Mouse (Mus musculus) layer of hippocampus, adult 11-12 months (tissue): ENCODE measurements around the gene Gm21188.
"Not testable (repeated sequence)": the region's sequence is repeated elsewhere in the genome, so short reads cannot be mapped to it uniquely, and the experiment has no call there.

Experiments
- DNase-seq: peaks from one replicate; pipeline ENCODE4 v3.0.0; 2022; ENCODE audit warnings: low spot score

Gm21188 gene

DNA sequence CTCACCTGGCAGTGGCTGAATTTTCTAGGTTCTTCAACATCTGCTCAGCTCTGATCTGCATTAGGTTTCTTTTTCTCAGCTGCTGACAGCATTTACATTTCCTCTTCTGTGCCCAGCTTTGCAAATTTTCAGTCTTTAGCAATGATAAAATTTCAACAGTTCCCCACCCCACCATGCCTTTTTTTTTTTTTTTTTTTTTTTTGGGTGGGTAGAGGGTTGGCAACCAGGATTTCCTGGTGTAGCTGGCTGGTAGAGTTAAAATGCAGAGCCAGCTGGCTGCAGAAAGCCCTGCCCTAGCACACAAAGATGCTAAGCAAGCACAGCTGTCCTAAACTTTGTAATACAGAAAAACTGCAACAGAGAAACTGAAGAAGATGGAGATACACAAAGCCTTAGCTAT is at the start of gene Gm21188:
TSS of gene Gm21188 (minus strand) at position 110 of the 400 bp plus-strand sequence.
- DNase-seq = not testable (repeated sequence)

DNA sequence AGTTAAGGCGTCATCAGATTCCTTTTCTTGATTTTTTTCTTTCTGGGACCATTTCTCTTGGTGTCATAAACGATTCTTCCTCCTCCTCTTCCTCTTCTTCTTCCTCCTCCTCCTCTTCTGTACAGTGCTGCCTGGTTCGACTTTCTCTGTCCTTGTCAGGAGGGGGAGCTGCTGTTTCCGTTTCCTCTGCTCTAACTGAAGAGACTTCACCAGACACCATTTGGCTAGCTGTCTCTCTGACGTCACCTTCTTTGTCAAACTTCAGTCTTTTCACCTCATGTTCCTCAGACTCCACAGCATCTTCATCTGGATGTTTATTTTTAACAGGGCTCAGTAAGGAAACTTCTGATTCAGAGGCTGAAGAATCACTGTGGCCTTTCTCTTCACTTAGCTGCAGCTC is 47.3 kb upstream of the Gm21188 start:
- DNase-seq = not testable (repeated sequence)

DNA sequence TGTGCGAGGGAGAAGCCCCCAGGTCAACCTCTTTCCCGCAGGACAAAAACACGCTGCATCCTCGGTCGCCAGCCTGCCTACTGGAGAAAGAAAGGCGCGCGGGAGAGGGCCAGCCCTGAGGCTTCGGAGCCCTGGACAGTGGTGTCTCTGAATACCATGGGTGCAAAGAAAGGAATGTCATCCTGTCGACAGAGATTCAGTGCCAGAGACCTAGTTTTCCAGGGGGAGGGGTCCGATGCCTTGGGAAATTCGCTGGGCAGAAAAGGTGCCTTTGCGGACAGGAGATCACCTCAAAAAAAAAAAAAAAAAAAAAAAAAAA is 44.9 kb upstream of the Gm21188 start:
- DNase-seq = not testable (repeated sequence)

DNA sequence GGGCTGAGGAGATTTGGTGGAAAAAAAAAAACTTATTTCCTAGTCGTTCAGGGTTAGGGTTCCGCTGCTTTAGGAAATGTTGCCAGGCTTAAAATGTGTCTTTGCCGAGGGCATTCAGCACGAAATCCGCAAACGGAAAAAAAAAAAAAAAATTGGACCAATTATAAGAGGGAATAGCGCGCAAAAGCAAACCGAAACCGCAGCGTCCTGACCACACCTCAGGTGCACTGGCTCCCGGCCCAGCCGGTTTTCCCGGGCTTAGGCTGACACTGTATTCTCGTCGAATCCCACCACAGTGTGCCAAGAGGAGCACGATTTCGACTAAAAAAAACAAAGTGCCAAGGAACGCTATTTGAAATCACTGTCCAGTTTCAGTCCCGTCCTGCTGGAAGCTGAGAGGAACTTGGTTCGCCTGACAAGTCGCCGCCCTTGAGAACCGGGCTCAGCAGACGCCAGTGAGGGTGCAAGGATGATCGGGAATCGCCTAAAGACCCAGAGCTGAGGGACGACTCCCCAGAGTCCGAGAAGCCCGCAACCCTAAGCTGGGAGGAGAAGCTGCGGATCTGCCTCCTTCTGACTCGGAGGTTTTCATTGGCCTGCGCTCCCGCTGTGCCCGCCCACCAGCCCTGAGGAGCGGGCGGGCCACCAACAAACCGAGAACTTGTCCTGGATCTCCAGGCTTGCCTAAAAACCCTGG is 44.4 kb upstream of the Gm21188 start:
- DNase-seq = not testable (repeated sequence)

DNA sequence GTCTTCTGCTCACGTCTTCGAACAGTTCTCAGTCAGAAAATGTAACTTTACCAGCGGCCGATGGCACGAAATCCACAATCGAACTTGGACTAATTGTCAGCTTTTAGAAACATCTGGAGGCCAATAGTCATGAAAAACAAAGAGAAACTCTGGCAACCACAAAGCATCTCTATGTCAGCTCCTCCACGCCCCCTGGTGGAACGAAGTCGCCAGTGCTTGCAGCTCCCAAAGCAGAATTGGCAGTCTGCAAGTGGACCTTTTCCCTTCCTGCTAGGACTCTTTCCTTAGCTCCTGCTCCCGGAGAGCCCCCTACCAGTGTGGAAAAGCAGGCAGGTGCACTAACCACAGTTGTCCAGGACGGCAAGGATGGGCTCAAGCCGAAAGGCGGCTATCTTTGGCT is 41.0 kb upstream of the Gm21188 start:
- not testable (repeated sequence) for DNase-seq

DNA sequence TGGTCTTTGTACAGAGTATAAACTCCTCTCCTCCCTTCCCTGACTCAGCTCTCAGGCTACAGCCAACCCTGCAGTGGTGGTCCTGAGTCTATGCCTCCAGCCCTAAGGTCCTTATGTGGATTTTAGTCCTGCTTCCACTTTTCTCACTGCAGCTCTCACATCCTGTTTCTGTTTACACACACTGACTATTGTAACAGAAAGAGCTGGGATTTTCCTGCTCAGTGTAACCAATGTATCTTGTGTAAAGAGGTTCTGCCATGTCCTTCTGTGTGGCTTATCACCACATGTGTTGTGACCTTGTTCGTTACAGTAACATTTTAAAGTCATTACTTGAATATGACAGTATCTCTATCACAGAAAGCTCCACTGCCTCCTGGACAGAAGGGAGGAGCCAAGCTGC is 27.6 kb upstream of the Gm21188 start:
- not testable (repeated sequence) for DNase-seq

DNA sequence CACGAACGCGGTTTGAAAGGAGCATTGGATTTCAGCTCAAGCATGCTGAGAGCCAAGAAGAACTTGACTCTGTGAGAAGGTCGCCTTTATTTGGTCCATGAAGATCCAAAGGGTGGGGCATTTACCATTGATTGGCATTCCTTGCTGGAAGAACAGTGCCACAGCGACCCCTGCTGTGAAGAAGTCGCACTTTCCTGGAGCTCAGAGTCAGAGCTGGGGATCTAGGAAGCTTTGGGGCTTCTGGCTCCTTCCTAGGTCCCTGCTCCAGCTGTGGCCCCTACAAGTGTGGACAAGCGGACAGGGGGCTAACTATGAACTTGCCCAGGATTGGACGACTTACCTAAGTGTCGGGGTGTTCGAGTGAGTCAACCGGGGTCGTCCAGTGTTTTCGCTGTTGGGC is 18.9 kb upstream of the Gm21188 start:
- not testable (repeated sequence) for DNase-seq

DNA sequence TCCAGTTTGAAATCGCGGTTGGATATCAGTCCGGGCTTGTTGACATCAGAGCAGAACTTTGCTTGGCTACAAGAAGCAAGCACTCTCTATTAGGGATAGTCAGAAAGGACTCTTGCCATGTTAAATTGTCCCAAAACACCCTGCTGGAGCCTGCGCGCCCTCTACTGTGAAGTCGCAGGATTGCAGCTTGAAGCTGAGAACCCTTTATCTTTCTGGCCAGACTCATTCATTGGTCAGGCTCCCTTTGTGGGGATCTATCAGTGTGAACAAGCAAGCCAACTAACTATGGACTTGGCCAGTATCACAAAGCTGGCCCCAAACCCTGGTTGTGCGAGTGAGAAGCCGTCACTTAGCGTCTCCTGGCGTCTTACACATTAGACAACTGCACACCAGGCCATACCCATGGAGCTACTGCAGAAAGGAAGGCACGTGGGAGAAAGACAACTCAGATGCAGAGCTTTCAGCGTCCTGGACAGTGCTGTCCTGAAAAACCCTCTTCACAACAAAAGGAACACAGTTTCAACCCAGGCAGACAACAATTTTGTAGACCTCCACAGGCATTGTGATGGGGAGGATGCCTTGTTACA is 18.1 kb upstream of the Gm21188 start:
- not testable (repeated sequence) for DNase-seq

DNA sequence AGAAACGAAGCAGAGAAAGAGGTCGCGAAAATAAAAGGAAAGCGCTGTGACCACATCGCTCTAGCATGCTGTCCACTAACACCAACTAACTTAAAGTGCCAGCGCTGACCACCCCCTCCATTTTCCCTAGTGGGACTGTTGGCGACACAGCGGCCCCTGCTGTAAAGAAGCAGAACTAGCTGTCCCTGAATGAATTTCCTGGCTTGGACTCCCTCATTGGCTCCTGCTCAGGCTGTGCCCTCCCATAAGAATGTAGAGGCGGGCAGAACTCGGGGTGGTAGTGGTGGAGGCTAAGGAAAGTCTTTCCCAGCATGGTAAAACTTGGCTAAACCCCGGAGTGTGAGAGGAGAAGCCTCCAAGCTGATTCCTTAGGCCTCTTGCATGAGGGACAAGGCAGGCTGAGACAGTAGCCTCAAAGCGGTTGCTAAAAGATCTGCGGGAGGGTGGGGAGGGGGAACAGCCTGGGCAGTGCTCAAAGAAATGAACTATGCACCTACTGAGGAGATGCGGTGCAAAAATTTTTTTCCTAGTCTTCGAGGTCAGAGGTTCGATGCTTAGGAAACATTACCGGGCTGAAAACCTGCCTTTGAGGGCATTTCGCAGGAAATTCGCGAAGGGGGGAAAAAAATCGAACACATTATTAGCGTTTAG is 11.6 kb upstream of the Gm21188 start:
- DNase-seq = not testable (repeated sequence)

DNA sequence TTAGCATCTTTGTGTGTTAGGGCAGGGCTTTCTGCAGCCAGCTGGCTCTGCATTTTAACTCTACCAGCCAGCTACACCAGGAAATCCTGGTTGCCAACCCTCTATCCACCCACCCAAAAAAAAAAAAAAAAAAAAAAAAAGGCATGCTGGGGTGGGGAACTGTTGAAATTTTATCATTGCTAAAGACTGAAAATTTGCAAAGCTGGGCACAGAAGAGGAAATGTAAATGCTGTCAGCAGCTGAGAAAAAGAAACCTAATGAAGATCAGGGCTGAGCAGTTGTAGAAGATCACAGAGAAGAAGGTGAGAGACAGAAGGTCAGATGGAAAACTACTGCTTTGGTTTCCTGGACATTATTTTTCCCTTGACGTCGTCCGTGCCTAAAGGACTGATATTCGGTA is 10.9 kb upstream of the Gm21188 start:
- not testable (repeated sequence) for DNase-seq

DNA sequence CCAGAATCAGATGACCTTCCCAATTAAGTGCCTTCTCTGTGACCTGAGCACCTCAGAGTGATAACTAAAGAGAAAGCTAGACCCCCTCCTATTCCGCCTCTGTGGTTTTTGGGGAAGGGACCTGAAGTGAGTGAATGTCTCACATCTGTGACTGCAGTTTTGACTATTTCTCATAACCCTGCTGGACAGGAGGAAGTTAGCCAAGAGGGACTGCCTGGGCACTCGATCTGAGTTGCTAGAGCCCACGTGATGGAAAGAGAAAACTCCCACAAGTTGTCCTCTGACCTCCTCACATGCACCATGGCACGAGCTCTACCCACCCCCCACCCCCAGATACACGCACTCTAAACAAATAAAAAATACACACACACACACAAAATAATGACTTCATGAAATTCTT is 3.4 kb downstream of the Gm21188 start:
- not testable (repeated sequence) for DNase-seq

DNA sequence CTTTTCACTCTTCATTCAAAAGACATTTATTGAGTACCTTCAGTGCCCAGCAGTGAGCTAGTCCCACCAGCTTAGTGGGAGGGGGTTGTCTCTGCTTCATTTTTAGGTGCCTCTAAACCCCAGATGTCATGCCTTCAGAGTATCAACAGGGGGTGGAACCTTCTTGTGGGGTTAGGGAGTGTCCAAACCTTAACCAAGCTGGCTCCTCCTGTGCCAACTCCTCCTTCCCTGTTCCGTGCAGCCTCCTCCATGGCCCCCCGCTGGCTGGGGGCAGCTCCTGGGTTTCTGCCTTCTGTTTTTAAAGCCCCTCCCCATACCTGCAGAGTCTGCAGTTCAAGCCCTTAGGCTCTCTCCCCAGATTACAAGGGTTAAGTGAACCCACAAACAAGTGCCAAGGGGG is 3.8 kb downstream of the Gm21188 start:
- DNase-seq = not testable (repeated sequence)

DNA sequence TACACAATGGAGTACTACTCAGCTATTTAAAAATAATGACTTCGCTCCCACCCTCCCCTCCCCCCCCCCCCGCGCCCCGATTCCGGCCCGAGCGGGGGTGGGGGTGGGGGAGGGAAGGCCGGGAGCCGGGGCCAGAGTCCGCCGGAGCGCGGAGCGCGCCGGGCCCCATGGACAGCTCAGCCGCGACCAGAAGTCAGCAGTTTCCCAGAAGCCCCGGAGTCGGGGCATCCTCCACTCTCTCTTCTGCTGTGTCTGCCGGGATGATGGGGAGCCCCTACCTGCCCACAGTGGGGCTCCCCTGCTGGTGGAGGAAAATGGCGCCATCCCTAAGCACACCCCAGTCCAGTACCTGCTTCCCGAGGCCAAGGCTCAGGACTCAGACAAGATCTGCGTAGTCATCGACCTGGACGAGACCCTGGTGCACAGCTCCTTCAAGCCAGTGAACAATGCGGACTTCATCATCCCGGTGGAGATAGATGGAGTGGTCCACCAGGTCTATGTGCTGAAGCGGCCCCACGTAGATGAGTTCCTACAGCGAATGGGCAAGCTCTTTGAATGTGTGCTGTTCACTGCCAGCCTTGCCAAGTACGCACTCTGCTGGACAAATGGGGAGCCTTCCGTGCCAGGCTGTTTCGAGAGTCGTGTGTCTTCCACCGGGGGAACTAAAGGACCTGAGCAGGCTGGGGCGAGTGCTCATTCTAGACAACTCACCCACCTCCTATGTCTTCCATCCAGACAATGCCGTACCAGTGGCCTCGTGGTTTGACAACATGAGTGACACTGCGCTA is 5.4 kb downstream of the Gm21188 start:
- DNase-seq = not testable (repeated sequence)

DNA sequence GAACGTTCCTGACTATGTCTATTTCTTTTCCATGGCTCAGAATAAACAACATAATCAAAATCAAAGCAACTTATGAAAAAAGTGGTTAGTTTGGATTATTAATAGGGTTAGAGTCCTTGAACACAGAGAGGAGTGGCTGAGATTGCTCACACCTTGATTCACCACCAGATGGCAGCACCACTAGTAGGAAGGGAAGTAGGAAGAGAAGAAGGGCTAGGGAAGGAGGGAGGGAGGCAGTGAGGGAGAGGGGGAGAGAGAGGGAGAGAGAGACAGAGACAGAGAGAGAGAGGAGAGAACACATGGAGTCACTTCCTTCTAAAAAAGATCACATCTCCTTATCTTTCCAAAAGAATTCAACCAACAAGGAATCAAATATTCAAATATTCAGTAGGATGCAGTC is 10.8 kb downstream of the Gm21188 start:
- DNase-seq = peak; percentile 16

DNA sequence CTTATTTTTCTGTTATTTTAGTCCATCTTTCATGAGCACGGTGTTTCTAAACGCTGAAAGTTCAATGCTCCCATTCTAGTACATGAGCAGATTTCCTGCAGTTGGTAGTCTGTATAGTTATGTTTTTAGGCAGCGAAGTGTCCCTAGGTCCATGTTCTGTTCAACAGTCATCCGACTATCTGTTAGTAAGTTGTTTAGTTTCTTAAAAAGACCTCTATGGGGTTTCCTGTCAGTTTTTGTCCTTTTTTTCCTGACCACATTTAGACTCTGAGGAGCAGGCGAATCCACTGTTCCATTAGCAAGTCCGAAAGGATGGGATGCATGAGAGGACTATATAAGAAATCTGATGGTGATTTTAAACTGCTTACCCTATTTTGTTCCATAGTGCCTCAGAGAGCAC is 14.1 kb downstream of the Gm21188 start:
- not testable (repeated sequence) for DNase-seq

DNA sequence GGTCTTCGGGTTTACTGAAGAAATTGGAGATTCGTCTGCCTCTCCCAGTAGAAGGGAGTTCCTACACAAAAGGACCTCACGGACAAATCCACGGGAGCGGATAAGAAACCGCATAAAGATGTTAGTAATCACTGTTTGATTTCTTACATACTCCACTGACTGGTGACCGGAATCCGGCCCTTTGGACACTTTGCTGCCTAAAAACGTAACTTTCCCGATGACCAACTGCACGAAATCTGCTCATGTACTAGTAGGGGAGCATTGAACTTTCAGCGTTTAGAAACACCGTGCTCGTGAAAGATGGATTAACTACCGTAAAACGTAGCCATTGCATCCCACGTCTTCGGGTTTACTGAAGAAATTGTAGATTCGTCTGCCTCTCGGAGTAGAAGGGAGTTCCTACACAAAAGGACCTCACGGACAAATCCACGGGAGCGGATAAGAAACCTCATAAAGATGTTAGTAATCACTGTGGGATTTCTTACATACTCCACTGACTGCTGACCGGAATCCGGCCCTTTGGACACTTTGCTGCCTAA is 15.3 kb downstream of the Gm21188 start:
- DNase-seq = not testable (repeated sequence)

DNA sequence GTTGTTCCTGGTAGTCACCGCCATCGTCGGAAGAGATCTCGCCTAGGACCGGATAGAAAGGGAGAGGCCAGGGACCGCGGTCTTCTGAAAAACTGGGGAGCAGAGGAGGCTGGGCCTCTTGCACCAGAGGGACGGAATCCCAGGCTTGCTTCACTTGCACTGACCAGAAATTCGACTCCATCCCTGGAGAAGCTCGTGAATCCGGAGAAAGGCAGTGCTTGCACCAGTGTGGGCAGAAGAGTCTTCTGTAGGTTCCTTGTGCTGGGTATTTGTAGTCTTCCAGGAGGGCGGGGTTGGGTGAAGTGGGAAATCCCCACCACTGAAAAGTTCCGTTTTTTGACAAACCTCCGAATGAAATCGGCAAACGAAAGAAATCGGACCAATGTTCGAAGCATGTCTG is 16.8 kb downstream of the Gm21188 start:
- DNase-seq = not testable (repeated sequence)

DNA sequence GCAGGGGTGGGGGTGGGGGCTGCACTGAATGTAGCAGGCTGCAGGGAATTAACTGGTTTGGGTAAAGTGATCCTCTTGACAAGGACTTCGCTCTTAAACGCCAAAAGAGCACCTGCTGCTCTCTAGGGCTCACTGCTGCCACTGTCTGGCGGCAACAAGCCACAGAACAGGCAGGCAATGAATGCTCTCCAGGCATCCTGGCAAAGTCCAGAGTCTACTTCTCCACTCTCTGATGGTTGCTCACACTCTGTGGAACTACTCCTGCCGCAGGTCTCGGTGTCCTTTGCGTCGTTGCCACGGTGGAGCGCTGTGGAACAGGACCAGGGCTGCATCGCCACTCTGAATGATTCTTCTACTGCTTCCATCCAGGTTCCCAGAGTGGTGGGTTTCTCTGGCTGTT is 17.4 kb downstream of the Gm21188 start:
- DNase-seq = not testable (repeated sequence)

DNA sequence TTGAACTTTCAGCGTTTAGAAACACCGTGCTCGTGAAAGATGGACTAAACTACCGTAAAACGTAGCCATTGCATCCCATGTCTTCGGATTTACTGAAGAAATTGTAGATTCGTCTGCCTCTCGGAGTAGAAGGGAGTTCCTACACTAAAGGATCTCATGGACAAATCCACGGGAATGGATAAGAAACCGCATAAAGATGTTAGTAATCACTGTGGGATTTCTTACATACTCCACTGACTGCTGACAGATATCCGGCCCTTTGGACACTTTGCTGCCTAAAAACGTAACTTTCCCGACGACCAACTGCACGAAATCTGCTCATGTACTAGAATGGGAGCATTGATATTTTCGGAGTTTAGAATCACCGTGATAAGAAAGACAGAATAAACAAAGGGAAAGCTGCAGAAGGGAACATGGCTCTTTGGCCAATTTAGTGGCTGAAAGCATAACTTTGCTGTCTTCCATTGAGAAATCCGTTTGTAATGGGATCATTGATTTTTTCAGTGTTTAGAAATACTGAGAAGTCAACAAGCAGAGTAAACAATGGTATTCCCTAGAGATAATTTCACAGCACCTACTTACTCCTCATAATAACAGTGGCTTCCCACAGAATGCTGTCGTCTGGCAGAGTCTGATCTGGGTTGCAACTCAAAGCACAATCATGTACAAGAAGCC is 18.3 kb downstream of the Gm21188 start:
- DNase-seq = peak; percentile 9

DNA sequence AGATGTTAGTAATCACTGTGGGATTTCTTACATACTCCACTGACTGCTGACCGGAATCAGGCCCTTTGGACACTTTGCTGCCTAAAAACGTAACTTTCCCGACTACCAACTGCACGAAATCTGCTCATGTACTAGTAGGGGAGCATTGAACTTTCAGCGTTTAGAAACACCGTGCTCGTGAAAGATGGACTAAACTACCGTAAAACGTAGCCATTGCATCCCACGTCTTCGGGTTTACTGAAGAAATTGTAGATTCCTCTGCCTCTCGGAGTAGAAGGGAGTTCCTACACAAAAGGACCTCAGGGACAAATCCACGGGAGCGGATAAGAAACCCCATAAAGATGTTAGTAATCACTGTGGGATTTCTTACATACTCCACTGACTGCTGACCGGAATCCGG is 20.3 kb downstream of the Gm21188 start:
- peak; percentile 26 for DNase-seq

DNA sequence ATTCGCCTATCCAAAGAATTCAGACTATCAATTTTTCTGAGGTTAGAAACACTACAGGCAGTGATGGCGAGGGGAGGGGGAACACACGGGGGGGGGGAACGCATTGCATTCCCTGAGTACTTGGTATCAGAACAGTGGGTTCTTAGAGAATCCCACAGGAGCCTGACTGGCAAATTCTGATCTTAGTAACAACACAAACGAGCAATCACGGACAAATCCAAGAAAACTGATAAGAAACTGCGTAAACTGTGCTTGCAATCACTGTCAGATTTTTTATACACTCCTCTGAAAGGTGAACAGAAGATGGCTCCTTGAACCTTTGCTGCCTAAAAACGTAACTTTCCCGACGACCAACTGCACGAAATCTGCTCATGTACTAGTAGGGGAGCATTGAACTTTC is 24.6 kb downstream of the Gm21188 start:
- DNase-seq = not testable (repeated sequence)

DNA sequence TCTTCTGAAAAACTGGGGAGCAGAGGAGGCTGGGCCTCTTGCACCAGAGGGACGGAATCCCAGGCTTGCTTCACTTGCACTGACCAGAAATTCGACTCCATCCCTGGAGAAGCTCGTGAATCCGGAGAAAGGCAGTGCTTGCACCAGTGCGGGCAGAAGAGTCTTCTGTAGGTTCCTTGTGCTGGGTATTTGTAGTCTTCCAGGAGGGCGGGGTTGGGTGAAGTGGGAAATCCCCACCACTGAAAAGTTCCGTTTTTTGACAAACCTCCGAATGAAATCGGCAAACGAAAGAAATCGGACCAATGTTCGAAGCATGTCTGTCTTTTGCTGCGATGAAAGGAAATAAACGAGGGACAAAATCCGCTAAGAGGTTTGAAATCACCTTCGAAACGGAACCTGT is 25.1 kb downstream of the Gm21188 start, which contains the start of gene Gm36079:
TSS of gene Gm36079 (minus strand) at position 101 of the 400 bp plus-strand sequence.
- not testable (repeated sequence) for DNase-seq
